Mouse (Mus musculus) embryonic fibroblast, embryonic 13.5 days (primary cell): Measurements from ENCODE around the gene Evc. TPM values are rescaled to one million over a fixed set of nuclear protein-coding genes. Genes with fewer than 3 reads are reported as not detected.

ENCODE experiments used
- H3K27ac ChIP-seq: 2 replicates; pipeline ENCODE4 v1.5.1; 2012; ENCODE audit warnings: low read length, control low read depth, inconsistent platforms; ENCODE audit not compliant: insufficient read depth
- H3K4me1 ChIP-seq: 2 replicates; pipeline ENCODE4 v1.6.1; 2011; ENCODE audit warnings: low read length; ENCODE audit not compliant: control insufficient read depth, insufficient read depth
- H3K4me3 ChIP-seq: 2 replicates; pipeline ENCODE4 v1.5.1; 2011; ENCODE audit warnings: mild to moderate bottlenecking, control low read depth, low read length; ENCODE audit not compliant: insufficient read depth
- CTCF ChIP-seq: IDR thresholded peaks from 2 replicates; pipeline ENCODE4 v1.5.1; 2011; ENCODE audit warnings: mild to moderate bottlenecking, control low read depth, low read length, moderate library complexity, borderline replicate concordance; ENCODE audit not compliant: insufficient read depth
- POLR2A ChIP-seq: IDR thresholded peaks from 2 replicates; pipeline ENCODE4 v1.6.1; 2011; ENCODE audit warnings: low read depth, mild to moderate bottlenecking, control low read depth, low read length, moderate library complexity
- polyA plus RNA-seq: library from polyadenylated mRNA; stranded (reverse); fragments of >200 nt; gene quantifications from 2 replicates; pipeline ENCODE4 v1.2.4, GENCODE M21; 2011; ENCODE audit warnings: low read depth; ENCODE audit not compliant: missing spikeins, insufficient read length

The Evc gene
- polyA plus RNA-seq, 1 experiment: 38.8 TPM

GRCm38 (mm10) chr5:37312980-37313722 is 23.5 kb downstream of the Evc start:
- H3K4me3 ChIP-seq: no peak overlapping the region
- no peaks in the 10 kb centered on the region for H3K4me1 ChIP-seq
- TF ChIP-seq POLR2A (no peak), CTCF (no peak)
- H3K27ac ChIP-seq: no peak overlapping the region

- no peak for TF ChIP-seq POLR2A
- no peak for TF ChIP-seq CTCF
- Histone ChIP-seq H3K27ac (no peak overlapping the region), H3K4me3 (no peak overlapping the region), H3K4me1 (no peaks in the 10 kb centered on the region)
Observed at GRCm38 (mm10) chr5:37310026-37310425, 26.7 kb downstream of the Evc start.

GRCm38 (mm10) chr5:37298370-37298769 is 38.3 kb downstream of the Evc start:
- TF ChIP-seq POLR2A (no peak), CTCF (peak; percentile 71; the same call in 1 of the 2 replicates)
- Histone ChIP-seq H3K27ac (no peak overlapping the region), H3K4me1 (no peaks in the 10 kb centered on the region), H3K4me3 (no peak overlapping the region)

- no peak overlapping the region for H3K4me3 ChIP-seq
- H3K4me1 ChIP-seq: no peaks in the 10 kb centered on the region
- no peak overlapping the region for H3K27ac ChIP-seq
- TF ChIP-seq POLR2A: no peak
- no peak for TF ChIP-seq CTCF
Observed at GRCm38 (mm10) chr5:37296717-37297116, 40.0 kb downstream of the Evc start.

GRCm38 (mm10) chr5:37290983-37291382 is 45.7 kb downstream of the Evc start:
- no peaks in the 10 kb centered on the region for H3K4me1 ChIP-seq
- TF ChIP-seq CTCF: peak; percentile 36; the same call in 1 of the 2 replicates
- TF ChIP-seq POLR2A: no peak
- no peak overlapping the region for H3K4me3 ChIP-seq
- H3K27ac ChIP-seq: no peak overlapping the region

GRCm38 (mm10) chr5:37289236-37289635 is 47.5 kb downstream of the Evc start:
- TF ChIP-seq POLR2A (no peak), CTCF (peak; percentile 86; the same call in 1 of the 2 replicates)
- H3K4me1 ChIP-seq: no peaks in the 10 kb centered on the region
- H3K4me3 ChIP-seq: no peak overlapping the region

GRCm38 (mm10) chr5:37288374-37288773 is 48.3 kb downstream of the Evc start:
- no peak overlapping the region for H3K4me3 ChIP-seq
- TF ChIP-seq POLR2A (no peak), CTCF (peak; percentile 90)
- no peaks in the 10 kb centered on the region for H3K4me1 ChIP-seq

More at GRCm38 (mm10) chr5:37289236-37289635, 47.5 kb downstream of the Evc start:
- no peak overlapping the region for H3K27ac ChIP-seq

GRCm38 (mm10) chr5:37281021-37281420 is 55.7 kb downstream of the Evc start:
- H3K4me1 ChIP-seq: no peaks in the 10 kb centered on the region
- no peak overlapping the region for H3K27ac ChIP-seq
- H3K4me3 ChIP-seq: no peak overlapping the region
- TF ChIP-seq POLR2A: no peak
- no peak for TF ChIP-seq CTCF

More at GRCm38 (mm10) chr5:37288374-37288773, 48.3 kb downstream of the Evc start:
- H3K27ac ChIP-seq: no peak overlapping the region

GRCm38 (mm10) chr5:37263816-37264215 is 72.9 kb downstream of the Evc start:
- Histone ChIP-seq H3K27ac (no peak overlapping the region), H3K4me3 (no peak overlapping the region), H3K4me1 (0 out of 2 replicates have a peak, but pooled peaks cover 3% of the 10 kb centered on the region)
- TF ChIP-seq POLR2A (no peak), CTCF (no peak)

- no peak overlapping the region for H3K4me3 ChIP-seq
- TF ChIP-seq POLR2A: no peak
- no peak overlapping the region for H3K27ac ChIP-seq
- H3K4me1 ChIP-seq: 0 out of 2 replicates have a peak, but pooled peaks cover 3% of the 10 kb centered on the region
Observed at GRCm38 (mm10) chr5:37261734-37262133, 75.0 kb downstream of the Evc start.

- Histone ChIP-seq H3K4me3 (no peak overlapping the region), H3K27ac (no peak overlapping the region), H3K4me1 (no peaks in the 10 kb centered on the region)
- TF ChIP-seq POLR2A (no peak), CTCF (no peak)
Observed at GRCm38 (mm10) chr5:37257243-37257642, 79.5 kb downstream of the Evc start.
